9 mouse cellular contexts compared by ENCODE assay signal in genomic region chr1:170894603-170895602, GRCm38 (mm10). TPM values are rescaled to one million over a fixed set of nuclear protein-coding genes. Genes with fewer than 3 reads are reported as not detected.
DNase-seq lines count a peak whose midpoint lies in the region; ATAC-seq lines count a peak whose summit lies in the region.
"Had no signal": no experiment of that assay in that cellular context is flagged by ENCODE, and none has a peak within 500 bp of the region (broad histone marks: within the 10 kb centered on the region; RNA-seq: fewer than 3 reads in every experiment).

No protein-coding gene starts in this region.

- peak; percentile 66 for DNase-seq in heart, adult 11 months
- DNase-seq in heart, postnatal 25 days (ENCODE audit: low spot score), result no peak
- DNase-seq in midbrain, embryonic 14.5 days, result peak; percentile 85
- no peak for DNase-seq in midbrain, embryonic 10.5 days (ENCODE audit: low spot score)
- peak; percentile 28 for DNase-seq in embryo, embryonic 9.5 days (ENCODE audit: extremely low spot score)
- DNase-seq in retina, postnatal 1 day, result peak; percentile 68
- DNase-seq in adrenal gland, postnatal 4 days (ENCODE audit: low spot score in 2 of 2), result no peak
- no peak for DNase-seq in thymus, postnatal 36 days

- H3K4me3 ChIP-seq in midbrain, embryonic 14.5 days (replicated peaks; ENCODE audit: low read depth, low read length), result no peak overlapping the region
- H3K4me3 ChIP-seq in midbrain, embryonic 10.5 days, result no peak overlapping the region

- intact Hi-C loops in heart, postnatal 25 days (cut with DNase I), result no loop called here

- no peak overlapping the region for H3K9ac ChIP-seq in midbrain, embryonic 14.5 days (replicated peaks; ENCODE audit: low read length)

- no peaks in the 10 kb centered on the region for H3K9me3 ChIP-seq in midbrain, embryonic 14.5 days (ENCODE audit: control insufficient read depth, low read length)
- no peaks in the 10 kb centered on the region for H3K9me3 ChIP-seq in midbrain, embryonic 10.5 days (replicated peaks)

- H3K27me3 ChIP-seq in midbrain, embryonic 14.5 days (ENCODE audit: control insufficient read depth, insufficient read depth, low read length), result no peaks in the 10 kb centered on the region
- no peaks in the 10 kb centered on the region for H3K27me3 ChIP-seq in midbrain, embryonic 10.5 days (ENCODE audit: low read depth, poor library complexity, severe bottlenecking)

- no peak overlapping the region for H3K27ac ChIP-seq in midbrain, embryonic 14.5 days (replicated peaks; ENCODE audit: low read depth, low read length)
- no peak overlapping the region for H3K27ac ChIP-seq in midbrain, embryonic 10.5 days (replicated peaks)

- no peak overlapping the region for H3K4me2 ChIP-seq in midbrain, embryonic 14.5 days (ENCODE audit: low read length)

- no peak for ATAC-seq in midbrain, embryonic 14.5 days (ENCODE audit: low FRiP score, low TSS enrichment)

- 66% methylated on average over 9 of the region's 9 CpGs for WGBS in midbrain, embryonic 14.5 days
- 65% methylated on average over 9 of the region's 9 CpGs for WGBS in midbrain, embryonic 10.5 days

- no peaks in the 10 kb centered on the region for H3K4me1 ChIP-seq in midbrain, embryonic 14.5 days (ENCODE audit: control insufficient read depth, insufficient read depth, low read length)
- no peaks in the 10 kb centered on the region; the same call in 1 of the 2 replicates for H3K4me1 ChIP-seq in midbrain, embryonic 10.5 days

- H3K36me3 ChIP-seq in midbrain, embryonic 14.5 days (ENCODE audit: control insufficient read depth, insufficient read depth, low read length), result no peaks in the 10 kb centered on the region
- no peaks in the 10 kb centered on the region for H3K36me3 ChIP-seq in midbrain, embryonic 10.5 days

RNA-seq across cellular contexts. Expression of gene Dusp12, which starts 9.6 kb away (rescaled TPM):
- 1 to 10 TPM; 6.7 to 7.0 TPM for total RNA-seq in heart, postnatal 25 days (2021)
- polyA plus RNA-seq in midbrain, embryonic 14.5 days (2014; fragmentation: Nextera tagmentation; extraction: Ambion mirVana), result 40.9 and 44.0 TPM in 2 replicates
- 30.0 and 30.5 TPM in 2 replicates for polyA plus RNA-seq in midbrain, embryonic 10.5 days (2016; fragmentation: Nextera tagmentation; extraction: Ambion mirVana)
- total RNA-seq in adrenal gland, postnatal 4 days (2021), result 10 to 100 TPM; 24.1 to 26.4 TPM

RNA-seq across cellular contexts. Expression of gene Gm26620, which starts 10.0 kb away (rescaled TPM):
- total RNA-seq in heart, postnatal 25 days (2021), result under 1 TPM; 0.31 to 0.34 TPM
- polyA plus RNA-seq in midbrain, embryonic 14.5 days (2014; fragmentation: Nextera tagmentation; extraction: Ambion mirVana), result 0.90 and 0.95 TPM in 2 replicates
- polyA plus RNA-seq in midbrain, embryonic 10.5 days (2016; fragmentation: Nextera tagmentation; extraction: Ambion mirVana), result 0.38 TPM in 1 of 2 replicates, not detected in the other
- 1 to 10 TPM; 1.1 to 1.7 TPM for total RNA-seq in adrenal gland, postnatal 4 days (2021)

RNA-seq across cellular contexts. Expression of gene Fcrlb, which starts 17.8 kb away (rescaled TPM):
- total RNA-seq in heart, postnatal 25 days (2021), result not detected
- 0.34 and 0.71 TPM in 2 replicates for polyA plus RNA-seq in midbrain, embryonic 14.5 days (2014; fragmentation: Nextera tagmentation; extraction: Ambion mirVana)
- polyA plus RNA-seq in midbrain, embryonic 10.5 days (2016; fragmentation: Nextera tagmentation; extraction: Ambion mirVana), result 0.14 TPM in 1 of 2 replicates, not detected in the other
- total RNA-seq in adrenal gland, postnatal 4 days (2021), result not detected

RNA-seq across cellular contexts. Expression of gene Atf6, which starts 27.3 kb away (rescaled TPM):
- 10 to 100 TPM; 56.5 to 58.9 TPM for total RNA-seq in heart, postnatal 25 days (2021)
- 7.8 and 12.0 TPM in 2 replicates for polyA plus RNA-seq in midbrain, embryonic 14.5 days (2014; fragmentation: Nextera tagmentation; extraction: Ambion mirVana)
- 7.5 and 9.2 TPM in 2 replicates for polyA plus RNA-seq in midbrain, embryonic 10.5 days (2016; fragmentation: Nextera tagmentation; extraction: Ambion mirVana)
- total RNA-seq in adrenal gland, postnatal 4 days (2021), result 10 to 100 TPM; 28.1 to 30.4 TPM

RNA-seq across cellular contexts. Expression of gene Fcrla, which starts 32.5 kb away (rescaled TPM):
- under 1 TPM; 0.45 to 0.73 TPM for total RNA-seq in heart, postnatal 25 days (2021)
- not detected in 2 replicates for polyA plus RNA-seq in midbrain, embryonic 14.5 days (2014; fragmentation: Nextera tagmentation; extraction: Ambion mirVana)
- not detected in 2 replicates for polyA plus RNA-seq in midbrain, embryonic 10.5 days (2016; fragmentation: Nextera tagmentation; extraction: Ambion mirVana)
- total RNA-seq in adrenal gland, postnatal 4 days (2021), result 1 to 10 TPM in 1 of 2 experiments, under 1 TPM in 1; 0.64 to 1.0 TPM
- polyA plus RNA-seq: neural tube, embryonic 14.5 days had no signal

Comparison
In these comparisons a context has a peak if more than half of its experiments do, and no peak if none do; other contexts are left out.
1. DNase-seq: peak in heart, adult 11 months (single experiment), midbrain, embryonic 14.5 days (single experiment), embryo, embryonic 9.5 days (single experiment) and retina, postnatal 1 day (single experiment); none in heart, postnatal 25 days (single experiment), midbrain, embryonic 10.5 days (single experiment), adrenal gland, postnatal 4 days (0 of 2) and thymus, postnatal 36 days (0 of 2).